Mouse (Mus musculus): ENCODE measurements around the gene Serpinb11. TPM values are rescaled to one million over a fixed set of nuclear protein-coding genes. Genes with fewer than 3 reads are reported as not detected.

The Serpinb11 gene
- polyA plus RNA-seq, 1 experiment from 2014 or later, result not detected

DNA sequence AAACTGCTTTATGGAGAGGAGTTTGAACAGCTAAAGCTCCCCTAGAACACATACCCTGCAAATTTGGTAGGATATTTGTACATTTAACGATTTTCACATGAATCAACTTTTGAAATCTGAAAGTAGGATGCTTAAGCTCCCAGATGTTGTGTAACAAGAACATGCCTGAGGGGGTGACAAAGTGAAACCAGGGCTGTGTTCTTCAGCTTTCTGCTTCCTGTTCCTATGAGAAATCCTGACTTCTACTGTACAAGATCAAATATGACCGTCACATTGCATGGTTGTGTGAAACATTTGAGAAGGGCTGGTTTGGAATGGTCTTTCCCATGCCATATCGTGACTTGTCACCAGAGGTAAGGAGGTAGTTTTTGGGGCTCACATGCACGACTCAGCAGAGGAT, 41.1 kb downstream of the Serpinb11 start:
- no peak overlapping the region for H3K27ac ChIP-seq (ENCODE audit: low read depth)
- H3K4me2 ChIP-seq, result no peak overlapping the region
- TF ChIP-seq CTCF (IDR thresholded peaks at IDR 0.05; ENCODE audit: low read depth), result no peak
- H3K9me3 ChIP-seq (ENCODE audit: low read depth, low read length), result no peaks in the 10 kb centered on the region
- H3K9ac ChIP-seq, result no peak overlapping the region
- H3K4me3 ChIP-seq (ENCODE audit: low read depth, low read length), result no peak overlapping the region
- ATAC-seq (ENCODE audit: insufficient read depth) (no peak), DNase-seq (no peak)
- H3K4me1 ChIP-seq (ENCODE audit: insufficient read depth), result no peaks in the 10 kb centered on the region
- WGBS, result 68% methylated on average over 4 of the region's 4 CpGs
- no peaks in the 10 kb centered on the region for H3K36me3 ChIP-seq (ENCODE audit: insufficient read depth)
- H3K27me3 ChIP-seq (ENCODE audit: insufficient read depth, low read length), result no peaks in the 10 kb centered on the region

- Histone ChIP-seq H3K36me3 (ENCODE audit: insufficient read depth) (no peaks in the 10 kb centered on the region), H3K4me2 (no peak overlapping the region), H3K27me3 (ENCODE audit: insufficient read depth, low read length) (no peaks in the 10 kb centered on the region), H3K9me3 (ENCODE audit: low read depth, low read length) (no peaks in the 10 kb centered on the region), H3K27ac (ENCODE audit: low read depth) (no peak overlapping the region), H3K9ac (no peak overlapping the region), H3K4me3 (ENCODE audit: low read depth, low read length) (no peak overlapping the region), H3K4me1 (ENCODE audit: insufficient read depth) (no peaks in the 10 kb centered on the region)
- TF ChIP-seq CTCF (IDR thresholded peaks at IDR 0.05; ENCODE audit: low read depth), result no peak
- ATAC-seq (ENCODE audit: insufficient read depth) (no peak), DNase-seq (no peak)
- WGBS, result 6% methylated on average over 1 of the region's 1 CpGs
These were observed 53.7 kb downstream of the Serpinb11 start for GRCm38 (mm10) chr1:107414650-107415049.

DNA sequence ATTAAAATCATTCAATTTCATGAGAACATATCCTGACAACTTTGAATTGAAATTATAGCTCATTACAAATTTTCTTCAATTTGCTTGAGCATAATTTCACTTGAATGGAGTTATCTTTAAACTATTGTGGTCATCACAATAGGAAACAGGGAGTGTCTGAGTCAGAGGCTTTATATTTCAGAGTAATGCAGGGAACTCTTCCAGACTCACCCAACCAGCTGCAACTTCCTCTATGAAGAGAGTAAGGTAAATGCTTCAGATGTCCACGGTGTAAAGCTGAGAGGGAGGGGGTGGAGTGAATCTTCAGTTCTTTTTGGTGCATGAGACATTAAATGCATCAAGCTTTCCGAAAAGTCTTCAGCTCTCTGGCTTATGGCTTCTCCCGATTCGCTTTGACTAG, 61.5 kb downstream of the Serpinb11 start:
- ATAC-seq (ENCODE audit: insufficient read depth), result no peak
- no peak for TF ChIP-seq CTCF (IDR thresholded peaks at IDR 0.05; ENCODE audit: low read depth)
- DNase-seq, result no peak
- H3K4me3 ChIP-seq (ENCODE audit: low read depth, low read length), result no peak overlapping the region
- H3K27ac ChIP-seq (ENCODE audit: low read depth), result no peak overlapping the region
- no peaks in the 10 kb centered on the region for H3K36me3 ChIP-seq (ENCODE audit: insufficient read depth)
- H3K4me2 ChIP-seq, result no peak overlapping the region
- H3K4me1 ChIP-seq (ENCODE audit: insufficient read depth), result no peaks in the 10 kb centered on the region
- no peaks in the 10 kb centered on the region for H3K27me3 ChIP-seq (ENCODE audit: insufficient read depth, low read length)
- WGBS, result 67% methylated on average over 4 of the region's 4 CpGs
- no peak overlapping the region for H3K9ac ChIP-seq
- H3K9me3 ChIP-seq (ENCODE audit: low read depth, low read length), result no peaks in the 10 kb centered on the region

Other genes with a start within 250 kb of the Serpinb11 start
- gene Serpinb3b, start 82.8 kb upstream of the Serpinb11 start, polyA plus RNA-seq (2014; fragmentation: Nextera tagmentation; extraction: Ambion mirVana), result not detected in 2 replicates
- not detected in 2 replicates for gene Serpinb3c, start 82.8 kb upstream of the Serpinb11 start, polyA plus RNA-seq (2014; fragmentation: Nextera tagmentation; extraction: Ambion mirVana)
- gene Serpinb7, start 38.5 kb downstream of the Serpinb11 start, polyA plus RNA-seq (2014; fragmentation: Nextera tagmentation; extraction: Ambion mirVana), result not detected in 2 replicates
- gene Serpinb2, start 150.2 kb downstream of the Serpinb11 start, polyA plus RNA-seq (2014; fragmentation: Nextera tagmentation; extraction: Ambion mirVana), result 0.26 and 0.33 TPM in 2 replicates
- gene Serpinb8, start 228.8 kb downstream of the Serpinb11 start, polyA plus RNA-seq (2014; fragmentation: Nextera tagmentation; extraction: Ambion mirVana), result 2.9 and 5.1 TPM in 2 replicates